Mouse (Mus musculus): Measurements from ENCODE around the gene Spx. TPM values are rescaled to one million over a fixed set of nuclear protein-coding genes. Genes with fewer than 3 reads are reported as not detected.
A peak's percentile ranks its signal among the peaks of the same experiment; 100 is the strongest.

Spx gene
- polyA plus RNA-seq, 1 experiment from 2014 or later, result 1.9 TPM

DNA sequence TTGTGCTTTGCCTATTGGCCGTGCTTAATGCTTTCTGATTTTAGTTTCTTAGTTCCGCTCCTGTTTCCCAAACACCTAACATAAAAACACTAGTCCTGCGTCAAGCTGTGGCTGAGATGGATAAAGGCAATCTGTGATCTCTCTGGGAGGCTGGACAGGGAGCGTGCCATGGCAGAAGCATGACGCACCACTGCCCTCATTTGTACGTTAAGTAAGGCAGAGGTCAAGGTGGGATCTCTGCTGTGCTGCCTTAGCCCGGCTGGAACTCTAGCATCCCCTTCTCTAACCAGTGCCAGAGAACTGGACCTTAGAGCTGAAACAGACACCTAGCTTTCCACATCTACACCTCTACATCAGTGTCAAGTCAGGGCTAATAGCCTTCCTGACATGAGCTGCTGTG is 31.6 kb upstream of the Spx start:
- H3K27me3 ChIP-seq (ENCODE audit: control insufficient read depth, insufficient read depth, low read length), result no peaks in the 10 kb centered on the region
- no peak overlapping the region for H3K27ac ChIP-seq (ENCODE audit: low read depth, low read length)
- 92% methylated on average over 7 of the region's 7 CpGs for WGBS
- H3K36me3 ChIP-seq (ENCODE audit: control insufficient read depth, insufficient read depth, low read length), result peaks cover under 1% of the 10 kb centered on the region; the same call in 1 of the 2 replicates
- no peak overlapping the region for H3K4me2 ChIP-seq (ENCODE audit: low read depth, low read length)
- H3K9ac ChIP-seq (replicated peaks; ENCODE audit: low read depth, low read length), result no peak overlapping the region
- no peaks in the 10 kb centered on the region for H3K9me3 ChIP-seq (ENCODE audit: control insufficient read depth, low read length)
- H3K4me1 ChIP-seq (ENCODE audit: control insufficient read depth, insufficient read depth, low read length), result peaks cover 3% of the 10 kb centered on the region; the same call in 1 of the 2 replicates
- H3K4me3 ChIP-seq (ENCODE audit: low read depth, low read length), result no peak overlapping the region
- ATAC-seq (ENCODE audit: low read depth), result no peak

DNA sequence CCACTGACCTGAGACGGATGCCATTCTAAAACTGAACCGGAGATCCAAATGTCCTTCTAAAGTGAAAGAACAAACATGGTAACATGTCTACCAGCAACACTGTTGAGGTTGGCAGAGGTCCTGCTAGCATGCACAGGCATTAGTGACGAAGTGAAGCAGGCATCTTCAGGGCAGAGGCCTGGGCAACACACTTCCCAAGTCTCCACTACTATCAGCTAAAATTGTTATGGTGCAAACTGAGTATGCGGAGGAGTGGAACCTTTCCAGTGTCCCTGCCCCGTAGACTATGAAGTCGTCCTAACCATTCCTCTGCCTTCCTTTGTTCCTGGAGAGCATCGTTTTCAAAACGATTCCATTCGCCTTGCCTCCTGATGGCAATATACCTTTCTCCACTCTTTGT is 28.7 kb upstream of the Spx start:
- ATAC-seq (ENCODE audit: low read depth), result no peak
- Histone ChIP-seq H3K27me3 (ENCODE audit: control insufficient read depth, insufficient read depth, low read length) (no peaks in the 10 kb centered on the region), H3K4me2 (ENCODE audit: low read depth, low read length) (no peak overlapping the region), H3K27ac (ENCODE audit: low read depth, low read length) (no peak overlapping the region), H3K9me3 (ENCODE audit: control insufficient read depth, low read length) (no peaks in the 10 kb centered on the region), H3K4me1 (ENCODE audit: control insufficient read depth, insufficient read depth, low read length) (peaks cover 6% of the 10 kb centered on the region; the same call in 1 of the 2 replicates), H3K9ac (replicated peaks; ENCODE audit: low read depth, low read length) (no peak overlapping the region), H3K36me3 (ENCODE audit: control insufficient read depth, insufficient read depth, low read length) (no peaks in the 10 kb centered on the region), H3K4me3 (ENCODE audit: low read depth, low read length) (no peak overlapping the region)
- 93% methylated on average over 9 of the region's 9 CpGs for WGBS

DNA sequence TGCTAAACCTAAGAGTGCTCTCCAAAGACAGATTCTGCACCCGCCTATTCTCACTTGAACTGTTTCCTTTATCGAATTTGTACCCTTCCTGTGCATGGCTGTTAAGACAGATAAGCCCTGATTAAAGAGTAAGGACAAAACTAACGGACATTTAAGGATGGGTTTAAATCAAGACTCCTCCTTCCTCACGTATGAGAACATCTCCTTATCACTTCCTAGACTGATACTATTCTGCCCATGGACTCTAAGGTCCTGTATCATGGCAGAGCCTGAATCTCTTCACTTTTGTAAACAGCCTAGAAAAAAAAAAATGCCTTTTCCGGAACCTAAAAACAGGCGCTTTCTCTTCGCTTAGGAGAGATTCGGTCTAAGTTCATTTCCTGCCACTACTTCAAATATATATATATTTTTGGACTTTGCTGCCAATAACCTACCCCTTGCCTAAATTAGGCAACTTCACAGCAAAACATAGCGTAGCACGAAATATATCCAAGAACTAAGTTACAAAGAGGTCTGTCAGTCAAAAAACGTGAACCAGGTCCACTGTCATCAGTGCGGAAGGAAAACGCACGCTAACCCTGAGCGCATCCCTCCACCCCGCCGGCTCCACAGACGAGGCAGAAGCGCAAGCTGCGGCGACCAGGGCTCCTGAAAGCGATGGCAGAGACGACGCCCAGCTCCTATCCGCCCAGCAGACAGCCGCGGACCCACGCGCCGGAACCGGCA is 26.8 kb upstream of the Spx start:
- ATAC-seq (ENCODE audit: low read depth), result peak; percentile 83
- Histone ChIP-seq H3K9me3 (ENCODE audit: control insufficient read depth, low read length) (no peaks in the 10 kb centered on the region), H3K4me3 (ENCODE audit: low read depth, low read length) (peak overlapping the region; percentile 98), H3K27me3 (ENCODE audit: control insufficient read depth, insufficient read depth, low read length) (no peaks in the 10 kb centered on the region), H3K4me1 (ENCODE audit: control insufficient read depth, insufficient read depth, low read length) (peaks cover 6% of the 10 kb centered on the region; the same call in 1 of the 2 replicates), H3K9ac (replicated peaks; ENCODE audit: low read depth, low read length) (peak overlapping the region; percentile 51), H3K36me3 (ENCODE audit: control insufficient read depth, insufficient read depth, low read length) (no peaks in the 10 kb centered on the region), H3K27ac (ENCODE audit: low read depth, low read length) (no peak overlapping the region), H3K4me2 (ENCODE audit: low read depth, low read length) (peak overlapping the region; percentile 77)
- WGBS, result 7% methylated on average over 31 of the region's 31 CpGs

DNA sequence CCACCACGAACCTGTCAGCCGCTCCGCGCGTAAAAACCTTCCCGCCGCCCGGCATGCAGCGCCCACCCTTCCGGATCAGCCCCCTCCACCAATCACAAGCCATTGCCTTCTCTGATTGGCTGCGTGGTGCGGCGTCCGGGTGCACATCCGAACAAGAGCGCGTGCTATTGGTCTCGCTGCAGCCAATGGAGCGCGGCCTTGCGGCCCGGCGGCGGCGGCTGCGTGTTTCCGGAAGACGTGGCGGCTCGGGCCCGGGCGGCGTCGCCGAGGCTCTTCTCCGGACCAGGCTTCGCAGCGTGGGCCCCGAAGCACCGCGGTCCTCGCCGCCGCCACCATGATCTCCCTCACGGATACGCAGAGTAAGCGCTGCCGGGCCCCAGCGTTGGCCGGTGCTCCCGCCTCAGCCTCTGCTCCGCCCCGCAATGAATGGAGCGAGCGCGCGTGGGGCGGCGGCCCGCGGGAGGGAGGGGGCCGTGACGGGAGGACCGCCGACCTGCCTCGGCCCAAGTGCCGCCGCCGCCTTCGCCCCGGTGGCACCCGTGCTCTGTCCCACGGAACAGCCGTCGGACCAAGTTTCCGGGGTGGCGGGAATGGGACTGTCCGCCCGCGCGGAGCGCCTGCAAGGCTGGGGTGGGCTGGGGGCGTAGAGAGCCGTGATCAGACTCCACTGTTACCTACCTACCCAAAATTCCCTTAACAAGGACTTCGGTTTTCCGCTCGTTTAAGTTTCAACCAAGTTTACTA is 26.1 kb upstream of the Spx start, which contains the start of the genes Recql and Golt1b:
Recql (minus strand) TSS at position 77 of the 744 bp plus-strand sequence.
Golt1b (plus strand) TSS at position 211 of the 744 bp plus-strand sequence.
- no peaks in the 10 kb centered on the region for H3K36me3 ChIP-seq (ENCODE audit: control insufficient read depth, insufficient read depth, low read length)
- peak within 1 kb of the TSS; percentile 88 for H3K9ac ChIP-seq (replicated peaks; ENCODE audit: low read depth, low read length)
- WGBS, result under 1% methylated on average over 77 of the region's 87 CpGs
- no peak within 1 kb of the TSS; the same call in 1 of the 2 replicates for H3K27ac ChIP-seq (ENCODE audit: low read depth, low read length)
- H3K4me3 ChIP-seq (ENCODE audit: low read depth, low read length), result peak within 1 kb of the TSS; percentile 98
- H3K4me1 ChIP-seq (ENCODE audit: control insufficient read depth, insufficient read depth, low read length), result peaks cover 6% of the 10 kb centered on the region; the same call in 1 of the 2 replicates
- H3K27me3 ChIP-seq (ENCODE audit: control insufficient read depth, insufficient read depth, low read length), result no peaks in the 10 kb centered on the region
- H3K4me2 ChIP-seq (ENCODE audit: low read depth, low read length), result peak within 1 kb of the TSS; percentile 79
- peak; percentile 100 for ATAC-seq (ENCODE audit: low read depth)
- no peaks in the 10 kb centered on the region for H3K9me3 ChIP-seq (ENCODE audit: control insufficient read depth, low read length)

DNA sequence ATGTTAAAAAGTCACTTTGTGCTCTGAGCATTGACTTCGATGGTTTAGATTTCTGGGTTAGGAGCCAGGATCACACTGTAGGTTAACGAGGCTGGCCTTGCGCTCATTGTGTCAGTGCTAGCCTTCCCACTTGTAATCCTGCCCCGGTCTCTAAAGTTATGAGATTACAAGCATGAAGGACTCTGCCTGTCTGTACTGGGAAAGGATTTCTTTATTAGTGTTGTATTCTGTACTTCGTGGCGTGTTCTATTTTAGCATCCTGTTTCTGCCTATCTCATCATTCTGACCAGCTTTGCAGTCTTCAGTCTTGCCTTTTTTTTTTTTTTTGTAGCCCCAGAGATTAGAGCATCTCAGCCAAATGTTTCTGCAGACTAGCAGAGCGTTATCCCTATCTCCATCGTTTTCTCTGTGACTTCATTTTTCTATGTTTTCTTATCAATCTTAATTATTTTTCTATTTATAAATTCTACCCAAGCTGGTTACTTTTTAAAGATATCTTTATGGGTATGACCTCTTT is 25.4 kb upstream of the Spx start:
- Histone ChIP-seq H3K36me3 (ENCODE audit: control insufficient read depth, insufficient read depth, low read length) (0 out of 2 replicates have a peak, but pooled peaks cover 2% of the 10 kb centered on the region), H3K4me1 (ENCODE audit: control insufficient read depth, insufficient read depth, low read length) (peaks cover 6% of the 10 kb centered on the region; the same call in 1 of the 2 replicates), H3K4me3 (ENCODE audit: low read depth, low read length) (peak overlapping the region; percentile 98), H3K9me3 (ENCODE audit: control insufficient read depth, low read length) (no peaks in the 10 kb centered on the region), H3K4me2 (ENCODE audit: low read depth, low read length) (peak overlapping the region; percentile 79), H3K27me3 (ENCODE audit: control insufficient read depth, insufficient read depth, low read length) (no peaks in the 10 kb centered on the region), H3K27ac (ENCODE audit: low read depth, low read length) (no peak overlapping the region), H3K9ac (replicated peaks; ENCODE audit: low read depth, low read length) (peak overlapping the region; percentile 88)
- WGBS, result 25% methylated on average over 8 of the region's 8 CpGs
- no peak for ATAC-seq (ENCODE audit: low read depth)

DNA sequence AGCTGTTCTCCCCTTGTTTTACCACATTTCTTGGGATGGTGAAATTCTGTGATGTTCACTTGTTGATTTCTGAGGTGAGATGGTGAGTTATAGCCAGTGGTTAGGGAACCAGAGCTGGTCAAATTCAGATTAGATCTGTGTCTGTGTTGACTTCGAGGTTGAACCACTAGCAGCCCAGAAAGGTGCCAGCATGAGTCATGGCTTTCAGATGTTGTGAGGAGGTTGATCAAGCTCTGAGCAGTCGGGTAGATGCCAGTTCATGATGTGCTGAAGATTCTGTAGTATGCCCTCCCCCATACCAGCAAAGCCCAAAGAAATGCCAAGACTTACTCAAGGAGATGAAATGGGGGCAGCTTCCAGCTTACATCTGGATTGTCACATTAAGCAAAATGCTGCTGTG is 24.1 kb upstream of the Spx start:
- no peak overlapping the region for H3K4me2 ChIP-seq (ENCODE audit: low read depth, low read length)
- H3K27me3 ChIP-seq (ENCODE audit: control insufficient read depth, insufficient read depth, low read length), result no peaks in the 10 kb centered on the region
- H3K9ac ChIP-seq (replicated peaks; ENCODE audit: low read depth, low read length), result no peak overlapping the region
- H3K9me3 ChIP-seq (ENCODE audit: control insufficient read depth, low read length), result no peaks in the 10 kb centered on the region
- 92% methylated on average over 2 of the region's 2 CpGs for WGBS
- H3K4me1 ChIP-seq (ENCODE audit: control insufficient read depth, insufficient read depth, low read length), result peaks cover 6% of the 10 kb centered on the region; the same call in 1 of the 2 replicates
- no peak overlapping the region for H3K4me3 ChIP-seq (ENCODE audit: low read depth, low read length)
- no peak overlapping the region for H3K27ac ChIP-seq (ENCODE audit: low read depth, low read length)
- ATAC-seq (ENCODE audit: low read depth), result no peak
- H3K36me3 ChIP-seq (ENCODE audit: control insufficient read depth, insufficient read depth, low read length), result 0 out of 2 replicates have a peak, but pooled peaks cover 5% of the 10 kb centered on the region

DNA sequence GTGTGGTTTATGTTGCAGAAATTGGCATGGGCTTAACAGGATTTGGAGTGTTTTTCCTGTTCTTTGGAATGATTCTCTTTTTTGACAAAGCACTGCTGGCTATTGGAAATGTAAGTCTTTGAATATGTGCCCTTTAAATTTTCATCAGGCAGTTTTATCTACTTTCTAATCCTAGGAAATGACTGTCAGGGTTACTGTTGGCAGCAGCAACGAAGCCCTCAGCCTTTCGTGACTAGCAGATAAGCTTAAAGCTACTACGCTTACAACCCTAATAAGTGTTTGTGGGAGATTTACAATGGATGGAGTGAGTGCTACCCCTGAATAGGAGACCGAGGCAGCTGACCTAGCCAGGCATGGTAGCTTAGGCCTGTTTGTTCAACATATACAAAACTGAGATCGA is 20.9 kb upstream of the Spx start:
- Histone ChIP-seq H3K4me3 (ENCODE audit: low read depth, low read length) (no peak overlapping the region), H3K4me2 (ENCODE audit: low read depth, low read length) (no peak overlapping the region), H3K36me3 (ENCODE audit: control insufficient read depth, insufficient read depth, low read length) (peaks cover 22% of the 10 kb centered on the region), H3K27me3 (ENCODE audit: control insufficient read depth, insufficient read depth, low read length) (no peaks in the 10 kb centered on the region), H3K27ac (ENCODE audit: low read depth, low read length) (no peak overlapping the region), H3K9ac (replicated peaks; ENCODE audit: low read depth, low read length) (no peak overlapping the region), H3K4me1 (ENCODE audit: control insufficient read depth, insufficient read depth, low read length) (peaks cover 3% of the 10 kb centered on the region; the same call in 1 of the 2 replicates), H3K9me3 (ENCODE audit: control insufficient read depth, low read length) (no peaks in the 10 kb centered on the region)
- ATAC-seq (ENCODE audit: low read depth), result no peak
- whole genome bisulfite sequencing, result 88% methylated on average over 5 of the region's 5 CpGs

DNA sequence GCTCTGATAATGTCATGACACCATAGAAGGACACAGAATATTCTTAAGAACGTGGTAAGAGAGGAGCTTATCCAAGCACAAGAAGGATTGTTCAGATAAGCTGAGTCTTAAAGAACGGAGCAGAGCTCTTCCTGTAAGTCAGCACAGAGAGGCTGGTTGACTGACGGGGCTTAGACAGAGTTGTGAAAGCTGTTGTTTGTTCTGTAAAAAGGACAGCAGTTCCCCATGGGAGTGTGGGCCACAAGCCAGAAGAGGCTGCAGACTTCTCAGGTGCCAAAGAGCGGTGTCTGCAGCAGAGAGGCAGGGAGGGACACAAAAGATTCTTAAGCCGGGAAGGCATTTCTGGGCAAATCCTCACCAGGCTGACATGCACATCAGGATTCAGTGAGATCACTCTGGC is 18.6 kb upstream of the Spx start:
- H3K36me3 ChIP-seq (ENCODE audit: control insufficient read depth, insufficient read depth, low read length), result peaks cover 22% of the 10 kb centered on the region
- H3K27ac ChIP-seq (ENCODE audit: low read depth, low read length), result no peak overlapping the region
- no peak for ATAC-seq (ENCODE audit: low read depth)
- 92% methylated on average over 5 of the region's 5 CpGs for WGBS
- H3K9me3 ChIP-seq (ENCODE audit: control insufficient read depth, low read length), result no peaks in the 10 kb centered on the region
- H3K27me3 ChIP-seq (ENCODE audit: control insufficient read depth, insufficient read depth, low read length), result no peaks in the 10 kb centered on the region
- no peak overlapping the region for H3K9ac ChIP-seq (replicated peaks; ENCODE audit: low read depth, low read length)
- H3K4me3 ChIP-seq (ENCODE audit: low read depth, low read length), result no peak overlapping the region
- H3K4me1 ChIP-seq (ENCODE audit: control insufficient read depth, insufficient read depth, low read length), result no peaks in the 10 kb centered on the region
- H3K4me2 ChIP-seq (ENCODE audit: low read depth, low read length), result no peak overlapping the region
